Mouse (Mus musculus) hindbrain, embryonic 16.5 days (tissue): ENCODE measurements around the gene Vamp8. TPM values are rescaled to one million over a fixed set of nuclear protein-coding genes. Genes with fewer than 3 reads are reported as not detected.

Experiments used
- ATAC-seq: fragments of 200-750 bp; cut with Nextera tagmentation; 2 replicates; pipeline ENCODE4 v1.8.0; 2017; ENCODE audit warnings: moderate TSS enrichment, moderate library complexity
- H3K27ac ChIP-seq: fragments of 300-500 bp; sonication (generic); 2 replicates; pipeline ENCODE4 v1.5.1; 2014; ENCODE audit warnings: low read depth, mild to moderate bottlenecking, control low read depth, low read length, moderate library complexity
- H3K27me3 ChIP-seq: fragments of 300-500 bp; sonication (generic); replicated peaks from 2 replicates; pipeline ENCODE4 v1.6.1; 2014; ENCODE audit warnings: low read length; ENCODE audit not compliant: control insufficient read depth, insufficient read depth
- H3K36me3 ChIP-seq: fragments of 300-500 bp; sonication (generic); 2 replicates; pipeline ENCODE4 v1.6.1; 2014; ENCODE audit warnings: mild to moderate bottlenecking, low read length, moderate library complexity, mixed read lengths; ENCODE audit not compliant: control insufficient read depth, insufficient read depth
- H3K4me1 ChIP-seq: fragments of 300-500 bp; sonication (generic); 2 replicates; pipeline ENCODE4 v1.6.1; 2014; ENCODE audit warnings: low read depth, low read length; ENCODE audit not compliant: control insufficient read depth, insufficient read depth
- H3K4me2 ChIP-seq: fragments of 300-500 bp; sonication (generic); 2 replicates; pipeline ENCODE4 v1.6.1; 2014; ENCODE audit warnings: mild to moderate bottlenecking, low read length, control low read depth, moderate library complexity
- H3K4me3 ChIP-seq: fragments of 300-500 bp; sonication (generic); 2 replicates; pipeline ENCODE4 v1.5.1; 2014; ENCODE audit warnings: mild to moderate bottlenecking, low read length, control low read depth, moderate library complexity
- H3K9ac ChIP-seq: fragments of 300-500 bp; sonication (generic); 2 replicates; pipeline ENCODE4 v1.6.1; 2014; ENCODE audit warnings: low read depth, mild to moderate bottlenecking, control low read depth, low read length, moderate library complexity
- H3K9me3 ChIP-seq: fragments of 300-500 bp; sonication (generic); 2 replicates; pipeline ENCODE4 v1.6.1; 2014; ENCODE audit warnings: mild to moderate bottlenecking, low read length, moderate library complexity; ENCODE audit not compliant: control insufficient read depth
- WGBS: fragments of 180-500 bp; shearing (Covaris S2); extraction: QIAGEN DNeasy Blood & Tissue Kit; methylation state at CpG from one replicate; pipeline ENCODE4 v1.1.7; 2014; 5-methylcytosine and 5-hydroxymethylcytosine counted together
- polyA plus RNA-seq: library from polyadenylated mRNA; unstranded; fragments of >200 nt; fragmentation: Nextera tagmentation; extraction: Ambion mirVana; gene quantifications from 2 replicates; pipeline ENCODE4 v1.2.1, GENCODE M21; 2015

The Vamp8 gene
- polyA plus RNA-seq, 1 experiment from 2014 or later, result 28.5 TPM

DNA sequence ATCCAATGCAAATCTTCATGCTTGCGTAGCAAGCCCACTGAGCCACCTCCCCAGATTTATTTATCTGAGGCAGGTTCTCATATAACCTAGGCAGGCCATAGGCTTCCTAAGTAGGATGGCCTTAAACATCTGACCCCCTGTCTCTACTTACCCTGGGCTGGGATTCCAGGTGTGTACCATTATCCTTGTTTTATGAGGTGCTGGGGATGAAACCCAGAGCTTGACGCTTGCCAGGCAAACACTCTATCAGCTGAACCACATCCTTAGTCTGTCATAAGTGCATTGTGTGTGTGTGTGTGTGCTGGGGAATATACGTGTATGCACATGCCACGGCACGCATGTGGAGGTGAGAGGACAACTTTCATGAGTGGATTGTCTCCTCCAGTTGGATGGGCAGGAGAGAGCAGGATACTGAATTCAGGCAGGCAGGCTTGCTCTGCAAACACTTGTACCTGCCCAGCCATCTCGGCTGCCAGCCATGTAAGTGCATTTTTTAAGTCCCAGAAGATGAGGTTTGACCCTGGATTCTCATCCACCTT is 1.6 kb downstream of the Vamp8 start:
- ATAC-seq, result no peak
- peaks cover 3% of the 10 kb centered on the region for H3K27me3 ChIP-seq

DNA sequence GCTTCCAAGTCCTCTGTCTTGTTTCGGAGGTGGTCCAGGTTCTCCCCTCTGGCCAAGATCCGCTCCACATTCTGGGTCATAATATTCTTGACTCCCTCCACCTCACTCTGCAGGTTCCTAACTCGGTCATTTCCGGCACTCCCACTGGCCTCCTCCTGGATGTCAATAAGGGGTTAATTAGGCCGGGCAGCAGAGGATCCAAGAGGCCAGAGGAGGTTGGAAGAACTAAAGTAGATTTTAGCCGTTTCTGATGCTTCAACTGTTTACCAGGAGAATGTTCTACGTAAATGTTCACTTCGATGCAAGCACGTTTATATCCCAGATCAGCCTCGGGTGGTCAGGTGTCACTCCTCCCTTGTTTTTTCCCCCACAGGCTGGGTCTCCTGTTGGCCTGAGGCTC is 2.2 kb downstream of the Vamp8 start:
- Histone ChIP-seq H3K4me3 (no peak overlapping the region), H3K27me3 (peaks cover 3% of the 10 kb centered on the region), H3K4me1 (peaks cover 10% of the 10 kb centered on the region; the same call in 1 of the 2 replicates), H3K27ac (no peak overlapping the region), H3K4me2 (no peak overlapping the region), H3K36me3 (no peaks in the 10 kb centered on the region), H3K9ac (no peak overlapping the region), H3K9me3 (no peaks in the 10 kb centered on the region)
- 79% methylated on average over 10 of the region's 10 CpGs for WGBS
- ATAC-seq, result no peak

More for the DNA sequence above, 1.6 kb downstream of the Vamp8 start:
- no peaks in the 10 kb centered on the region for H3K9me3 ChIP-seq
- H3K36me3 ChIP-seq, result no peaks in the 10 kb centered on the region
- WGBS, result 91% methylated on average over 6 of the region's 6 CpGs
- peaks cover 10% of the 10 kb centered on the region; the same call in 1 of the 2 replicates for H3K4me1 ChIP-seq
- H3K9ac ChIP-seq, result no peak overlapping the region
- no peak overlapping the region for H3K4me2 ChIP-seq
- H3K27ac ChIP-seq, result no peak overlapping the region
- H3K4me3 ChIP-seq, result no peak overlapping the region

GRCm38 (mm10) chr6:72387816-72388215 is 2.7 kb downstream of the Vamp8 start:
- no peak overlapping the region for H3K4me2 ChIP-seq
- no peak overlapping the region for H3K9ac ChIP-seq
- ATAC-seq, result no peak
- H3K27me3 ChIP-seq, result peaks cover 3% of the 10 kb centered on the region
- H3K4me1 ChIP-seq, result peaks cover 10% of the 10 kb centered on the region; the same call in 1 of the 2 replicates
- no peaks in the 10 kb centered on the region for H3K9me3 ChIP-seq
- no peaks in the 10 kb centered on the region for H3K36me3 ChIP-seq
- H3K4me3 ChIP-seq, result no peak overlapping the region
- H3K27ac ChIP-seq, result no peak overlapping the region
- 76% methylated on average over 3 of the region's 3 CpGs for WGBS

- H3K4me1 ChIP-seq, result peaks cover 10% of the 10 kb centered on the region; the same call in 1 of the 2 replicates
- H3K27ac ChIP-seq, result no peak overlapping the region
- no peak overlapping the region for H3K4me3 ChIP-seq
- no peak for ATAC-seq
- no peaks in the 10 kb centered on the region for H3K36me3 ChIP-seq
- 92% methylated on average over 2 of the region's 2 CpGs for WGBS
- no peak overlapping the region for H3K4me2 ChIP-seq
- H3K27me3 ChIP-seq, result peaks cover 3% of the 10 kb centered on the region
- no peak overlapping the region for H3K9ac ChIP-seq
- H3K9me3 ChIP-seq, result no peaks in the 10 kb centered on the region
Measured at GRCm38 (mm10) chr6:72386561-72386960, 3.9 kb downstream of the Vamp8 start.

- 89% methylated on average over 4 of the region's 4 CpGs for WGBS
Measured at GRCm38 (mm10) chr6:72385258-72385657, 5.2 kb downstream of the Vamp8 start.

DNA sequence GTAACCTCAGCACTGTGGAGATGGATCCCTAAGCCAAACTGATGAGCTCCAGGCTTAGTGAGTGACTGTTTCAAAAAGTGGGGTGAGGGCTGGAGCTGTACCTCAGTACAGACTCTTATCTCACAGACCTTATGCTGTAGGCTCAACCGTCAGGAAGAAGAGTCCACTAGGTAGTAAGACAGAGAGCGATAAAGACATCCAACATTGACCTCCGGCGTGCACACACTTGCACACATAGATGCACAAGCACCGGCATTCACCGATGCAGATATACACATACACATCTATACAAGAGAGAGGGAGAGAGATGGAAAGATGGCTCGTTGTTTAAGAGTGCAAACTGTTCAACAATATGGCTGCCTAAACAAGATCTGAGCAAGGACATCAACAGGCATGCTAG is 6.6 kb downstream of the Vamp8 start:
- Histone ChIP-seq H3K27ac (no peak overlapping the region), H3K9me3 (no peaks in the 10 kb centered on the region), H3K9ac (no peak overlapping the region), H3K27me3 (peaks cover 10% of the 10 kb centered on the region), H3K4me1 (peaks cover 4% of the 10 kb centered on the region), H3K4me2 (no peak overlapping the region), H3K36me3 (no peaks in the 10 kb centered on the region), H3K4me3 (no peak overlapping the region)
- WGBS, result 96% methylated on average over 7 of the region's 7 CpGs
- ATAC-seq, result no peak

More at GRCm38 (mm10) chr6:72385258-72385657, 5.2 kb downstream of the Vamp8 start:
- Histone ChIP-seq H3K9me3 (no peaks in the 10 kb centered on the region), H3K27ac (no peak overlapping the region), H3K9ac (no peak overlapping the region), H3K4me2 (no peak overlapping the region), H3K4me1 (peaks cover 10% of the 10 kb centered on the region), H3K36me3 (no peaks in the 10 kb centered on the region), H3K27me3 (peaks cover 2% of the 10 kb centered on the region), H3K4me3 (no peak overlapping the region)
- ATAC-seq, result no peak

DNA sequence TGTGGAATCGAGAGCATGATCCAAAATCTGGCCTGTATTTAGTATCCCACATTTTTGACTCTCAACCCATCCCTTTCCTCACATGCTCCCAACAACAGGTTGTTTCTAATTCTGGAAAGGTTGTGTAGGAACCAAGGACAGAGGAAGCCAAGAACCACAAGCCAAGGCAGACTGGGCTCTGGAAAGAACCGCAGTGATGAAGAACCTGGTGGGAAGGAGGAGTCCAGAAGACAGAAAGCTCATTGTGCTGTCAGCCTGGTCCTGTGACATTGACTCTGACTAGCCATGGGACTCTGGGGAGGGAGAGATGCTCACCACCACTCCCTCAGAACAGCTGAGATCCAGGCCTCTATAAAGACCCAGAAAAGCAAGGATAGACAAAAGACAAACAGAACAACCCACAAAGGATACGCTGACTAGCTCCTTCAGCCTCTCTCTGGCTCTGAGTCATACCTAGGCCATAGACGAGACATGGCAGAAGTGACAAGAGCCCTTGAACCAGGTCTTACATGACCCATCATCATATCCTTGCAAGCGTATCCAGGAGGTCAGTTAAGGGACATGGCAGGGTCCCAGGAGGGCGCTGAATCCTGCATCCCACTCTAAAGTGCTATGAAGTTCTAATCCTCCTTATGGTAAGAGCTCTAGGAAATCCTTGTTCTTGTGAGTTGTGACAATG is 7.2 kb downstream of the Vamp8 start:
- WGBS, result 90% methylated on average over 6 of the region's 6 CpGs
- no peak overlapping the region for H3K4me3 ChIP-seq
- H3K4me2 ChIP-seq, result no peak overlapping the region

GRCm38 (mm10) chr6:72382494-72382893 is 8.0 kb downstream of the Vamp8 start:
- WGBS, result 85% methylated on average over 6 of the region's 6 CpGs

More for the DNA sequence above, 7.2 kb downstream of the Vamp8 start:
- no peak overlapping the region for H3K27ac ChIP-seq
- no peaks in the 10 kb centered on the region for H3K36me3 ChIP-seq
- H3K9me3 ChIP-seq, result no peaks in the 10 kb centered on the region
- H3K9ac ChIP-seq, result no peak overlapping the region
- H3K4me1 ChIP-seq, result peaks cover 4% of the 10 kb centered on the region
- peaks cover 10% of the 10 kb centered on the region for H3K27me3 ChIP-seq
- ATAC-seq, result no peak

DNA sequence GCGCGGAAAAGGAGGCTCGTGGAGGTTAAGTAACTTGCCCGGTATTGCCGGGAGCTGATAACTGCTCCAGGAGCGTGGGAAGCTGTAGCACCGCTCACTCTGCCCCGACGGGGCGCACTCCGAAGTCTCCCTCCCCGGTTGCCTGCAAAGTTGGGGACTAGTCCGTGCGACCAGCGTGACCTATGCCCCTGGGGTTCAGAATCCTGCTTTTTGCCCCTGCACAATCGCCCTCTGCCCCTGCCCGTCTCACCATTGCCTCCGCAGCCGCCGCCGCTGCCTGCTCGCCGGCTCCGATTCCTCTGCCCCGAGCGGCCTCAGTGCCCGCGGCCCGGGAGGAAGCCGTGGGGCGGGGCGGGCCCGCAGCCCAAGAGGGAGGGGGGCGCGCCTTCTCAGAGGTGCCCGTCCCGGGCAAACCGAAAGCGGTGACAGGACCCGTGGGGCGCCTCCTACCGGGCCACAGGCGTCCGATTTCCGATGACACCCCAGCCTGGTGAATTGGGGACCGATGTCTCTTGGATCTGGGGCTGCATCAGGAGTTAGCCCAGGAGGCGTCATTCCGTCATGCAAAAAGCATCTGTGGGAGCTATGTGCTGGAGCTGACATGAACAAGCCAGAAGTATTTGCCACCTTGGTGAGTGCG is 10.3 kb downstream of the Vamp8 start, which contains the start of gene Vamp5:
TSS of gene Vamp5 (minus strand) at position 338 of the 640 bp plus-strand sequence.
- Histone ChIP-seq H3K27me3 (peaks cover 10% of the 10 kb centered on the region), H3K9ac (peak within 1 kb of the TSS; percentile 54), H3K9me3 (no peaks in the 10 kb centered on the region), H3K4me3 (peak within 1 kb of the TSS; percentile 44), H3K27ac (no peak within 1 kb of the TSS), H3K36me3 (no peaks in the 10 kb centered on the region), H3K4me2 (peak within 1 kb of the TSS; percentile 62), H3K4me1 (peaks cover 4% of the 10 kb centered on the region)
- 0 out of 2 replicates have a peak, but pooled peaks have one; percentile 40 for ATAC-seq
- 3% methylated on average over 43 of the region's 49 CpGs for WGBS

More at GRCm38 (mm10) chr6:72382494-72382893, 8.0 kb downstream of the Vamp8 start:
- no peak overlapping the region for H3K4me2 ChIP-seq
- no peak overlapping the region for H3K27ac ChIP-seq
- H3K4me3 ChIP-seq, result no peak overlapping the region
- no peaks in the 10 kb centered on the region for H3K9me3 ChIP-seq
- H3K9ac ChIP-seq, result no peak overlapping the region
- ATAC-seq, result no peak
- no peaks in the 10 kb centered on the region for H3K36me3 ChIP-seq
- H3K27me3 ChIP-seq, result peaks cover 10% of the 10 kb centered on the region
- H3K4me1 ChIP-seq, result peaks cover 4% of the 10 kb centered on the region
